Mouse (Mus musculus) CH12.LX (cell line): ENCODE results near the gene Arl15. TPM values are rescaled to one million over a fixed set of nuclear protein-coding genes. Genes with fewer than 3 reads are reported as not detected.

Experiments used
- DNase-seq: peaks from one replicate; pipeline ENCODE4 v3.0.0-alpha.2; 2013; ENCODE audit errors: extremely low read depth
- H3K27ac ChIP-seq: 2 replicates; pipeline ENCODE4 v1.5.1; 2012; ENCODE audit warnings: low read depth, mild to moderate bottlenecking, control low read depth, moderate library complexity; ENCODE audit not compliant: insufficient read depth
- H3K27me3 ChIP-seq: replicated peaks from 2 replicates; pipeline ENCODE3; 2012; ENCODE audit warnings: inconsistent platforms
- H3K36me3 ChIP-seq, 2 experiments: replicated peaks in 1 of 2; 2 replicates each; pipeline versions ENCODE3 to v1.6.1; 2012; ENCODE audit warnings: inconsistent platforms in 1 of 2, low read length in 1 of 2, mild to moderate bottlenecking in 1 of 2, mixed read lengths in 1 of 2, moderate library complexity in 1 of 2; ENCODE audit not compliant: control insufficient read depth in 1 of 2, insufficient read depth in 1 of 2
- H3K4me1 ChIP-seq, 2 experiments: 2 replicates each; pipeline ENCODE4 v1.6.1; 2012; ENCODE audit warnings: inconsistent platforms in 1 of 2, moderate library complexity in 1 of 2; ENCODE audit not compliant: insufficient read depth in 2 of 2, control insufficient read depth in 1 of 2
- H3K4me2 ChIP-seq: 2 replicates; pipeline ENCODE4 v1.6.1; 2012; ENCODE audit warnings: low read depth, mild to moderate bottlenecking, control low read depth; ENCODE audit not compliant: poor library complexity, insufficient read depth, severe bottlenecking
- H3K4me3 ChIP-seq, 3 experiments: fragments of 150-350 bp in 1 of 3; sonication (generic) in 1 of 3; replicated peaks in 1 of 3; 2 replicates each; pipeline versions ENCODE3 to v1.5.1; 2011 to 2012; ENCODE audit warnings: low read depth in 2 of 3, low read length in 2 of 3, mild to moderate bottlenecking in 2 of 3, moderate library complexity in 2 of 3, control low read depth in 1 of 3, improper control_type of control experiment in 1 of 3, inconsistent platforms in 1 of 3, mixed read lengths in 1 of 3; ENCODE audit not compliant: poor library complexity in 1 of 3
- H3K79me2 ChIP-seq: replicated peaks from 2 replicates; pipeline ENCODE4 v1.6.1; 2012; ENCODE audit warnings: mild to moderate bottlenecking, moderate library complexity; ENCODE audit not compliant: control insufficient read depth, poor library complexity, insufficient read depth, severe bottlenecking; ENCODE audit errors: extremely low read depth
- H3K9ac ChIP-seq: 2 replicates; pipeline ENCODE4 v1.6.1; 2012; ENCODE audit warnings: low read depth, mild to moderate bottlenecking, control low read depth, moderate library complexity; ENCODE audit not compliant: insufficient read depth
- H3K9me3 ChIP-seq: replicated peaks from 2 replicates; pipeline ENCODE3; 2012; ENCODE audit warnings: low read length, inconsistent platforms, mixed read lengths
- BHLHE40 ChIP-seq: IDR thresholded peaks from 2 replicates; pipeline ENCODE4 v1.6.1; 2011; ENCODE audit warnings: mild to moderate bottlenecking, low read depth, low read length, improper control_type of control experiment
- CHD2 ChIP-seq: IDR thresholded peaks from 2 replicates; pipeline ENCODE4 v1.6.1; 2011; ENCODE audit warnings: low read length, improper control_type of control experiment
- CTCF ChIP-seq, 2 experiments: IDR thresholded peaks in 1 of 2; conservative IDR thresholded peaks in 1 of 2; 2 replicates each; pipeline ENCODE4 v1.5.1; 2011 to 2012; ENCODE audit warnings: low read depth in 2 of 2, low read length in 2 of 2, improper control_type of control experiment in 1 of 2, inconsistent platforms in 1 of 2, mild to moderate bottlenecking in 1 of 2, moderate library complexity in 1 of 2
- E2F4 ChIP-seq: IDR thresholded peaks from 2 replicates; pipeline ENCODE4 v1.6.1; 2011; ENCODE audit warnings: low read depth, low read length, improper control_type of control experiment; ENCODE audit not compliant: insufficient replicate concordance
- ELF1 ChIP-seq: IDR thresholded peaks from 2 replicates; pipeline ENCODE4 v1.6.1; 2014; ENCODE audit warnings: low read depth, mild to moderate bottlenecking, inconsistent platforms, low read length, improper control_type of control experiment
- EP300 ChIP-seq: IDR thresholded peaks from 2 replicates; pipeline ENCODE4 v1.6.1; 2011; ENCODE audit warnings: low read length, improper control_type of control experiment
- GABPA ChIP-seq: IDR thresholded peaks from 2 replicates; pipeline ENCODE4 v1.6.1; 2012; ENCODE audit warnings: low read depth, low read length, improper control_type of control experiment, inconsistent platforms; ENCODE audit not compliant: insufficient replicate concordance
- HCFC1 ChIP-seq: IDR thresholded peaks from 2 replicates; pipeline ENCODE4 v1.6.1; 2012; ENCODE audit warnings: low read depth, mild to moderate bottlenecking, inconsistent platforms, low read length, improper control_type of control experiment
- JUN ChIP-seq: IDR thresholded peaks from 2 replicates; pipeline ENCODE4 v1.6.1; 2011; ENCODE audit warnings: low read depth, mild to moderate bottlenecking, low read length, improper control_type of control experiment, moderate library complexity; ENCODE audit not compliant: insufficient read depth
- JUND ChIP-seq: conservative IDR thresholded peaks from 2 replicates; pipeline ENCODE4 v1.6.1; 2011; ENCODE audit warnings: low read depth, low read length, improper control_type of control experiment
- MAFK ChIP-seq: IDR thresholded peaks from 2 replicates; pipeline ENCODE4 v1.6.1; 2011; ENCODE audit warnings: low read length, improper control_type of control experiment; ENCODE audit not compliant: insufficient replicate concordance
- MAX ChIP-seq: IDR thresholded peaks from 2 replicates; pipeline ENCODE4 v1.6.1; 2011; ENCODE audit warnings: low read length, improper control_type of control experiment
- MAZ ChIP-seq: IDR thresholded peaks from 2 replicates; pipeline ENCODE4 v1.6.1; 2012; ENCODE audit warnings: low read depth, mild to moderate bottlenecking, inconsistent platforms, low read length, improper control_type of control experiment, moderate library complexity
- MXI1 ChIP-seq: IDR thresholded peaks from 2 replicates; pipeline ENCODE4 v1.6.1; 2011; ENCODE audit warnings: mild to moderate bottlenecking, low read depth, low read length, improper control_type of control experiment
- MYC ChIP-seq: IDR thresholded peaks from 2 replicates; pipeline ENCODE4 v1.6.1; 2011; ENCODE audit warnings: low read depth, mild to moderate bottlenecking, improper control_type of control experiment, low read length
- NELFE ChIP-seq: IDR thresholded peaks from 2 replicates; pipeline ENCODE4 v1.6.1; 2011; ENCODE audit warnings: low read depth, low read length, improper control_type of control experiment
- POLR2A ChIP-seq: IDR thresholded peaks from 2 replicates; pipeline ENCODE4 v1.6.1; 2011; ENCODE audit warnings: low read depth, mild to moderate bottlenecking, improper control_type of control experiment, low read length
- POLR2AphosphoS2 ChIP-seq: IDR thresholded peaks from 2 replicates; pipeline ENCODE4 v1.6.1; 2011; ENCODE audit warnings: low read depth, low read length, improper control_type of control experiment
- TBP ChIP-seq: conservative IDR thresholded peaks from 2 replicates; pipeline ENCODE4 v1.6.1; 2011; ENCODE audit warnings: low read depth, low read length, improper control_type of control experiment
- TCF12 ChIP-seq: IDR thresholded peaks from 2 replicates; pipeline ENCODE4 v1.6.1; 2014; ENCODE audit warnings: low read depth, mild to moderate bottlenecking, inconsistent platforms, low read length, improper control_type of control experiment
- USF1 ChIP-seq: IDR thresholded peaks from 2 replicates; pipeline ENCODE4 v1.6.1; 2014; ENCODE audit warnings: low read depth, mild to moderate bottlenecking, inconsistent platforms, low read length, improper control_type of control experiment
- USF2 ChIP-seq: conservative IDR thresholded peaks from 2 replicates; pipeline ENCODE4 v1.6.1; 2011; ENCODE audit warnings: low read depth, low read length, improper control_type of control experiment
- ZC3H11A ChIP-seq: IDR thresholded peaks from 2 replicates; pipeline ENCODE4 v1.6.1; 2012; ENCODE audit warnings: low read depth, mild to moderate bottlenecking, inconsistent platforms, low read length, improper control_type of control experiment
- ZKSCAN1 ChIP-seq: IDR thresholded peaks from 2 replicates; pipeline ENCODE4 v1.6.1; 2012; ENCODE audit warnings: low read depth, inconsistent platforms, low read length, improper control_type of control experiment, borderline replicate concordance
- ZMIZ1 ChIP-seq: IDR thresholded peaks from 2 replicates; pipeline ENCODE4 v1.6.1; 2012; ENCODE audit warnings: low read depth, mild to moderate bottlenecking, inconsistent platforms, low read length, improper control_type of control experiment
- dilution Hi-C: fragments of 300-500 bp; cut with MboI; formaldehyde crosslinking; loops from 2 replicates; pipeline ENCODE4 v1.14.3; 2020; ENCODE audit warnings: low sequenced_read_pairs; ENCODE audit not compliant: extremely low pct_unique_long_range_greater_than_20kb, extremely low pct_ligation_motif_present
- in situ Hi-C: fragments of 300-500 bp; cut with MboI; formaldehyde crosslinking; loops from 3 replicates; pipeline ENCODE4 v1.14.3; 2019; ENCODE audit warnings: low sequenced_read_pairs, low pct_ligation_motif_present, low pct_unique_long_range_greater_than_20kb, mixed read lengths
- polyA plus RNA-seq: library from polyadenylated mRNA; unstranded; fragments of >175 nt; gene quantifications from 2 replicates; pipeline ENCODE4 v1.2.1, GENCODE M21; 2012; ENCODE audit warnings: low read depth; ENCODE audit not compliant: insufficient read length
- total RNA-seq, 2 experiments: library from RNA; depleted of rRNA; stranded (reverse); fragments of 300-350 nt in 1 of 2; fragments of >200 nt in 1 of 2; gene quantifications; 2 replicates each; pipeline ENCODE4 v1.2.3; 2012 to 2014

The Arl15 gene
- total and polyA plus RNA-seq, 3 experiments = 2.2 to 5.2 (median 4.8) TPM

- DNase-seq = no peak
- H3K27ac ChIP-seq = no peak overlapping the region
- H3K4me2 ChIP-seq = no peak overlapping the region
- in situ Hi-C loops = no loop called here
- dilution Hi-C loops = no loop called here
- TF ChIP-seq USF2 = no peak
- TF ChIP-seq EP300 = no peak
- TF ChIP-seq MYC = no peak
- no peak for TF ChIP-seq CTCF (conservative IDR thresholded peaks at IDR 0.05 in 1 of 2, IDR thresholded peaks at IDR 0.05 in 1 of 2; ENCODE audit: low read depth in 2 of 2, low read length in 2 of 2)
- TF ChIP-seq ELF1 = no peak
- TF ChIP-seq E2F4 = no peak
- no peak for TF ChIP-seq MAFK
- no peak for TF ChIP-seq MAX
- TF ChIP-seq MAZ = no peak
- TF ChIP-seq ZC3H11A = no peak
- TF ChIP-seq NELFE = no peak
- no peak for TF ChIP-seq TBP
- no peak for TF ChIP-seq JUN
- TF ChIP-seq GABPA = no peak
- TF ChIP-seq TCF12 = no peak
- no peak for TF ChIP-seq CHD2
- TF ChIP-seq POLR2AphosphoS2 = no peak
- no peak for TF ChIP-seq JUND
- no peak overlapping the region for H3K9ac ChIP-seq
- no peaks in the 10 kb centered on the region for H3K79me2 ChIP-seq
- no peak overlapping the region for H3K4me3 ChIP-seq
- no peaks in the 10 kb centered on the region for H3K27me3 ChIP-seq
- peaks cover 3 to 7% of the 10 kb centered on the region in 2 experiments; a peak in 2 of 4 replicates for H3K4me1 ChIP-seq
- H3K36me3 ChIP-seq = peaks cover 0 to 5% of the 10 kb centered on the region in 2 experiments
- H3K9me3 ChIP-seq = no peaks in the 10 kb centered on the region
These were observed 319.2 kb downstream of the Arl15 start for GRCm38 (mm10) chr13:114113516-114113915.

- TF ChIP-seq POLR2A = no peak
- no peak for TF ChIP-seq ZKSCAN1
- no peak for TF ChIP-seq CTCF (conservative IDR thresholded peaks at IDR 0.05 in 1 of 2, IDR thresholded peaks at IDR 0.05 in 1 of 2; ENCODE audit: low read depth in 2 of 2, low read length in 2 of 2)
- TF ChIP-seq BHLHE40 = no peak
- no peak for TF ChIP-seq NELFE
- TF ChIP-seq USF1 = no peak
- TF ChIP-seq USF2 = no peak
- no peak for TF ChIP-seq ZMIZ1
- TF ChIP-seq MXI1 = no peak
- no peak for TF ChIP-seq HCFC1
- TF ChIP-seq CHD2 = no peak
- in situ Hi-C loops = no loop called here
- dilution Hi-C loops = no loop called here
- Histone ChIP-seq H3K9ac (no peak overlapping the region), H3K27me3 (no peaks in the 10 kb centered on the region), H3K4me3 (no peak overlapping the region), H3K4me2 (no peak overlapping the region), H3K27ac (no peak overlapping the region), H3K9me3 (no peaks in the 10 kb centered on the region), H3K79me2 (no peaks in the 10 kb centered on the region), H3K36me3 (peaks cover 0 to 5% of the 10 kb centered on the region in 2 experiments), H3K4me1 (peaks cover under 1 to 9% of the 10 kb centered on the region in 2 experiments; a peak in 2 of 4 replicates)
- DNase-seq = no peak
These were observed 320.3 kb downstream of the Arl15 start for GRCm38 (mm10) chr13:114114586-114114985.
